Mouse (Mus musculus) monocyte, adult 2 months (primary cell): ENCODE measurements around the gene Hnrnpm.

ENCODE experiments used
- DNase-seq, 2 experiments: peaks; one replicate each; pipeline ENCODE4 v3.0.0; 2022; ENCODE audit warnings: low spot score in 2 of 2, low read depth in 1 of 2

Gene Hnrnpm

GRCm38 (mm10) chr17:33599836-33600475 lies 86.7 kb downstream of the Hnrnpm start:
- no peak for DNase-seq

DNA sequence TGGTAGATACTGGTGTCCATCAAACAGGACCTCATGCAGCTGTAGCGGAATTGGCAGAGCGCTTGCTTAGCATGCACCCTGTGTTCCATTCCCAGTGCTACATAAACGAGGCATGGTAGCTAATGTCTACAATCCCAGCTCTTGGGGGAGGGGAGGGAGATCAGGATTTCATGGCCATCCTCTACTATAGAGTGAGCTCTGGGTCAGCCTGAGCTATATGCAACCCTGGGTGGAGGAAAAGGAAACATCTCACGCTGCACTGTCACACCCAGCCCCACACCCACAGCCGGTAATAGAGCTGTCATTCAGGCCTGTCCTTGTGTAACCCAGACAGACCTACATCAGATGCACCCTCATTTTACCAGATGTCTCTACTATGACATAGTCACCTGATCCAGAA lies 88.2 kb downstream of the Hnrnpm start:
- DNase-seq, result no peak

- no peak for DNase-seq
Observed at GRCm38 (mm10) chr17:33597271-33597670, 89.4 kb downstream of the Hnrnpm start.
